Mouse (Mus musculus) neural tube, embryonic 15.5 days (tissue): ENCODE measurements around the gene Shb. TPM values are rescaled to one million over a fixed set of nuclear protein-coding genes. Genes with fewer than 3 reads are reported as not detected.

Experiments
- ATAC-seq: fragments of 200-750 bp; cut with Nextera tagmentation; 2 replicates; pipeline ENCODE4 v1.8.0; 2017; ENCODE audit warnings: mild to moderate bottlenecking, moderate TSS enrichment, moderate library complexity; ENCODE audit not compliant: low FRiP score
- H3K27ac ChIP-seq: fragments of 300-500 bp; sonication (generic); replicated peaks from 2 replicates; pipeline ENCODE4 v1.5.1; 2015; ENCODE audit warnings: mild to moderate bottlenecking, inconsistent platforms
- H3K27me3 ChIP-seq: fragments of 300-500 bp; sonication (generic); replicated peaks from 2 replicates; pipeline ENCODE4 v1.6.1; 2015; ENCODE audit warnings: inconsistent platforms
- H3K36me3 ChIP-seq: fragments of 300-500 bp; sonication (generic); 2 replicates; pipeline ENCODE4 v1.6.1; 2015; ENCODE audit warnings: inconsistent platforms
- H3K4me1 ChIP-seq: fragments of 300-500 bp; sonication (generic); 2 replicates; pipeline ENCODE4 v1.6.1; 2015; ENCODE audit warnings: inconsistent platforms
- H3K4me2 ChIP-seq: fragments of 300-500 bp; sonication (generic); 2 replicates; pipeline ENCODE4 v1.6.1; 2015; ENCODE audit warnings: inconsistent platforms, mild to moderate bottlenecking, moderate library complexity
- H3K4me3 ChIP-seq: fragments of 300-500 bp; sonication (generic); replicated peaks from 2 replicates; pipeline ENCODE4 v1.5.1; 2015; ENCODE audit warnings: mild to moderate bottlenecking, inconsistent platforms
- H3K9ac ChIP-seq: fragments of 300-500 bp; sonication (generic); replicated peaks from 2 replicates; pipeline ENCODE4 v1.6.1; 2015; ENCODE audit warnings: mild to moderate bottlenecking, inconsistent platforms
- H3K9me3 ChIP-seq: fragments of 300-500 bp; sonication (generic); replicated peaks from 2 replicates; pipeline ENCODE4 v1.6.1; 2016; ENCODE audit warnings: inconsistent platforms
- WGBS: fragments of 180-500 bp; shearing (Covaris S2); methylation state at CpG from one replicate; pipeline ENCODE4 v1.1.7; 2015; ENCODE audit warnings: mixed read lengths; 5-methylcytosine and 5-hydroxymethylcytosine counted together
- polyA plus RNA-seq: library from polyadenylated mRNA; unstranded; fragments of >200 nt; fragmentation: Nextera tagmentation; extraction: Ambion mirVana; gene quantifications from 2 replicates; pipeline ENCODE4 v1.2.1, GENCODE M21; 2015

Gene Shb
- polyA plus RNA-seq, 1 experiment from 2014 or later: 3.9 TPM

GRCm38 (mm10) chr4:45499556-45499955 lies 32.7 kb downstream of the Shb start:
- no peaks in the 10 kb centered on the region for H3K27me3 ChIP-seq
- 12% methylated on average over 10 of the region's 10 CpGs for WGBS
- no peak overlapping the region for H3K4me2 ChIP-seq
- no peak overlapping the region for H3K9ac ChIP-seq
- no peak overlapping the region for H3K27ac ChIP-seq
- H3K9me3 ChIP-seq: no peaks in the 10 kb centered on the region
- no peak overlapping the region for H3K4me3 ChIP-seq
- peaks cover 56% of the 10 kb centered on the region for H3K4me1 ChIP-seq
- H3K36me3 ChIP-seq: no peaks in the 10 kb centered on the region
- no peak for ATAC-seq

DNA sequence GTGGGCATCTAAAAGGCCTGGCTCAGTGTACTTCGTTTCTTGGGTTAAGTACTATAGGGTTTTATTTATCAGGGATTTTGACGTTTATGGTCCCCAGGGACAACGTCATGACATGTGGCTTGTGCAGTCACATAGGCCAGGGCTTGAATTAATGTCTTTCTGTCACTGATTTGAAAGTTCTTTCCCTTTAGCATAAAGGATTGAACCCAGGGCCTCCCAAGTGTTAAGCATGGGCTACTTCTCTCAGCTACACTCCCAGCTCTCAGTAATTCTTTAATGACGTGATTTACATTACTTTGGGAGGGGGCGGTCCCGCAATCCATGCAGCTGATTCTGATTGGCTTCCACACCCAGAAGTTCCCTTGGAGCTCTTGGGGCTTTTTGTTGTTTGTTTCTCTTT lies 33.2 kb downstream of the Shb start:
- WGBS: 10% methylated on average over 6 of the region's 6 CpGs
- Histone ChIP-seq H3K4me2 (no peak overlapping the region), H3K9me3 (no peaks in the 10 kb centered on the region), H3K27ac (no peak overlapping the region), H3K27me3 (no peaks in the 10 kb centered on the region), H3K4me1 (peaks cover 56% of the 10 kb centered on the region), H3K4me3 (no peak overlapping the region), H3K36me3 (no peaks in the 10 kb centered on the region), H3K9ac (no peak overlapping the region)
- no peak for ATAC-seq

- no peaks in the 10 kb centered on the region for H3K36me3 ChIP-seq
- no peak overlapping the region for H3K4me3 ChIP-seq
- H3K4me1 ChIP-seq: peaks cover 61% of the 10 kb centered on the region
- no peak for ATAC-seq
- no peak overlapping the region for H3K4me2 ChIP-seq
- H3K27me3 ChIP-seq: no peaks in the 10 kb centered on the region; the same call in 1 of the 2 replicates
- 44% methylated on average over 5 of the region's 5 CpGs for whole genome bisulfite sequencing
- no peak overlapping the region for H3K9ac ChIP-seq
- no peak overlapping the region; the same call in 1 of the 2 replicates for H3K27ac ChIP-seq
- H3K9me3 ChIP-seq: no peaks in the 10 kb centered on the region
Observed at GRCm38 (mm10) chr4:45498345-45498744, 33.9 kb downstream of the Shb start.

DNA sequence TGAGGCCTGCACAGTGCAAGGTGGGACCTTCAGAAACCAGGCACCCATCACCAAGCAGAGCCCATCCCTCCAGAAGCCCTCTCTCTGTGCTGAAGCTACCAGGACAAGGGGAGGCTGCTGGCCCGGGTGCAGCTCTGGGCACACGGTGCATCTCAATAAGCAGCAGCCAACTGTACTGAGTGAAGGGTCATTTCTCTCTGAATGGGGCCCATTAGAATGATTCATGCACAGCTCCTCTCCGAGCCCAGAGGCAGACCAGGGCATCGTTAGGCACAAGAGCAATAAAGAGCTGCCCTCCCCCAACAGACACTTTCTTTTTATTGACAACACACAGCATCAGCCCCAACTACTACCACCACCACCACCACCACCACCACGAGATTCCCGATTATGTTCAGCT lies 35.0 kb downstream of the Shb start:
- Histone ChIP-seq H3K4me2 (no peak overlapping the region), H3K4me1 (peaks cover 72% of the 10 kb centered on the region), H3K36me3 (no peaks in the 10 kb centered on the region), H3K9me3 (no peaks in the 10 kb centered on the region), H3K27me3 (no peaks in the 10 kb centered on the region; the same call in 1 of the 2 replicates), H3K4me3 (no peak overlapping the region), H3K27ac (no peak overlapping the region), H3K9ac (no peak overlapping the region)
- no peak for ATAC-seq
- WGBS: 15% methylated on average over 6 of the region's 6 CpGs

GRCm38 (mm10) chr4:45495531-45496201 lies 36.6 kb downstream of the Shb start:
- Histone ChIP-seq H3K4me3 (no peak overlapping the region), H3K27ac (no peak overlapping the region), H3K36me3 (no peaks in the 10 kb centered on the region), H3K9ac (no peak overlapping the region), H3K9me3 (no peaks in the 10 kb centered on the region), H3K4me2 (no peak overlapping the region), H3K4me1 (peaks cover 88% of the 10 kb centered on the region), H3K27me3 (no peaks in the 10 kb centered on the region; the same call in 1 of the 2 replicates)
- 63% methylated on average over 8 of the region's 8 CpGs for WGBS
- no peak for ATAC-seq

- H3K27me3 ChIP-seq: no peaks in the 10 kb centered on the region; the same call in 1 of the 2 replicates
- ATAC-seq: no peak
- no peak overlapping the region for H3K27ac ChIP-seq
- H3K9ac ChIP-seq: no peak overlapping the region
- no peak overlapping the region for H3K4me3 ChIP-seq
- H3K36me3 ChIP-seq: no peaks in the 10 kb centered on the region
- peaks cover 88% of the 10 kb centered on the region for H3K4me1 ChIP-seq
- 24% methylated on average over 6 of the region's 6 CpGs for WGBS
- no peaks in the 10 kb centered on the region for H3K9me3 ChIP-seq
- H3K4me2 ChIP-seq: no peak overlapping the region
Observed at GRCm38 (mm10) chr4:45493786-45494400, 38.4 kb downstream of the Shb start.

DNA sequence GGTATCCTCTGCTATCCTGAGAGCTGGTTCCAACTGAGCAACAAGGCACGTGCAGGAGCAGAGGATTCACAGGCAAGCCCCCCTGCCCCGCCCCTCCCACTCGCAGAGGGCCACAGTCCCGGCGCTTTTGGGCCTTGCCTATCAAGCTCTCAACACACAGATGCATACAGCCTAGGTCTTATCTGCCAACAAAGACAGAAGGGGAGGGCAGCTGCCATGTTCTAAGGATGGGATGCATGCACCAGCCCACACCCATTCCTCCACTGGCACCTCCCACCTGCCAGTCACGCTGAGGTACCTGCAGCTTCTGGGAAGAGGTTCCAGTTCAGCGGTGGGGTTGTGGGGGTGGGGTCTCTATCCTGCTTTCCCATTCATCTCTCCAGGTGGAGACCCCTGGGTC lies 39.2 kb downstream of the Shb start:
- no peak overlapping the region for H3K27ac ChIP-seq
- H3K36me3 ChIP-seq: no peaks in the 10 kb centered on the region
- ATAC-seq: no peak
- no peaks in the 10 kb centered on the region; the same call in 1 of the 2 replicates for H3K27me3 ChIP-seq
- no peak overlapping the region for H3K4me2 ChIP-seq
- H3K4me1 ChIP-seq: peaks cover 88% of the 10 kb centered on the region
- H3K9ac ChIP-seq: no peak overlapping the region
- WGBS: 25% methylated on average over 7 of the region's 7 CpGs
- no peaks in the 10 kb centered on the region for H3K9me3 ChIP-seq
- no peak overlapping the region for H3K4me3 ChIP-seq

GRCm38 (mm10) chr4:45492681-45493081 lies 39.6 kb downstream of the Shb start:
- Histone ChIP-seq H3K4me2 (no peak overlapping the region), H3K9me3 (no peaks in the 10 kb centered on the region), H3K27ac (no peak overlapping the region), H3K9ac (no peak overlapping the region), H3K4me1 (peaks cover 85% of the 10 kb centered on the region), H3K27me3 (no peaks in the 10 kb centered on the region; the same call in 1 of the 2 replicates), H3K4me3 (no peak overlapping the region), H3K36me3 (no peaks in the 10 kb centered on the region)
- WGBS: 49% methylated on average over 5 of the region's 5 CpGs
- no peak for ATAC-seq

- WGBS: 49% methylated on average over 16 of the region's 16 CpGs
Observed at GRCm38 (mm10) chr4:45491685-45492601, 40.3 kb downstream of the Shb start.

GRCm38 (mm10) chr4:45491119-45491679 lies 41.1 kb downstream of the Shb start:
- no peaks in the 10 kb centered on the region; the same call in 1 of the 2 replicates for H3K27me3 ChIP-seq
- no peak overlapping the region for H3K4me3 ChIP-seq
- no peaks in the 10 kb centered on the region for H3K36me3 ChIP-seq
- H3K9me3 ChIP-seq: no peaks in the 10 kb centered on the region
- H3K27ac ChIP-seq: no peak overlapping the region
- peaks cover 80% of the 10 kb centered on the region for H3K4me1 ChIP-seq
- H3K4me2 ChIP-seq: no peak overlapping the region
- H3K9ac ChIP-seq: no peak overlapping the region
- no peak for ATAC-seq
- WGBS: 32% methylated on average over 6 of the region's 6 CpGs

More at GRCm38 (mm10) chr4:45491685-45492601, 40.3 kb downstream of the Shb start:
- no peak overlapping the region for H3K9ac ChIP-seq
- H3K36me3 ChIP-seq: no peaks in the 10 kb centered on the region
- no peaks in the 10 kb centered on the region; the same call in 1 of the 2 replicates for H3K27me3 ChIP-seq
- H3K9me3 ChIP-seq: no peaks in the 10 kb centered on the region
- H3K4me3 ChIP-seq: no peak overlapping the region
- no peak for ATAC-seq
- no peak overlapping the region for H3K27ac ChIP-seq
- peaks cover 80% of the 10 kb centered on the region for H3K4me1 ChIP-seq
- H3K4me2 ChIP-seq: no peak overlapping the region

DNA sequence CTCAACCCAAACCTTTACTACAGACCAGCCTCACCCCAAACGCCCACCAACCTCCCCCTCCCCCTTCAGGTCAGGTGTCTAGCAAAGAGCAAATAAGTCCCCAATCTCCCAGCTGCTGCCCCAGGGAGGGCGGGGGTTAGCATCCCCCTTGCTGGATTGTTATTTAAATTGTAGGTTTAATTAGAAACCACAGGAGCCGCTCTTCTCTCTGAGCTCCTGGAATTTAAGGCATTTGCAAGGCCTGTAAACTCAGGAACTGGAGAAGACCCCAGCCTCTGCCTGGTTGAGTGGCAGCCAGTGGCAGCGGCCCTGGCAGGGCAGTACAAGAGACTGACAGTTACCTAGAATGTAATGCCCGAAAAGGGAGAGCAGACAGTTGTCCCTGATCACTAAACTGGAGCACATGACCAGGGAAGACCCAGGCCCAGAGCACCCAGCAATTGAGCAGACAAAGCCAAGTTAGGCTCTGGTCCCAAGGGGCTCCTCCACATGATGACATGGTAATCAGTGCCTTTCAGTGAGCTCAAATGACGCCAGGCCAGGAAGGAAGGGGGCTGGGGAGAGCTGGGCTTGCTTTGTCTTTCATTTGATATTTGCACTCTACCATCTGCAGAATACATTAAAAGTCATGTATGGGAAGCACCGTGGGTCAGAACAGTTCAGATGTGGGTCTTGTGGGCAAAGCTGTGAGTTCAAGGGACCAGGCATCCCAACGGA lies 42.1 kb downstream of the Shb start:
- Histone ChIP-seq H3K9ac (no peak overlapping the region), H3K9me3 (no peaks in the 10 kb centered on the region), H3K27me3 (no peaks in the 10 kb centered on the region; the same call in 1 of the 2 replicates), H3K4me3 (no peak overlapping the region), H3K36me3 (no peaks in the 10 kb centered on the region), H3K27ac (peak overlapping the region; percentile 28; the same call in 1 of the 2 replicates), H3K4me1 (peaks cover 78% of the 10 kb centered on the region), H3K4me2 (no peak overlapping the region)
- ATAC-seq: no peak
- 12% methylated on average over 8 of the region's 8 CpGs for WGBS
